Mouse (Mus musculus) heart, adult 2 months (tissue): ENCODE measurements around the gene Gm9733. TPM values are rescaled to one million over a fixed set of nuclear protein-coding genes. Genes with fewer than 3 reads are reported as not detected.

ENCODE experiments used
- DNase-seq, 2 experiments: peaks; one replicate each; pipeline ENCODE4 v3.0.0; 2021
- H3K27ac ChIP-seq: fragments of 200-600 bp; 2 replicates; pipeline ENCODE4 v1.8.1; 2022
- H3K27me3 ChIP-seq: fragments of 200-500 bp; 2 replicates; pipeline ENCODE4 v1.6.1; 2012; ENCODE audit warnings: mild to moderate bottlenecking, low read length, inconsistent platforms, mixed read lengths; ENCODE audit not compliant: control insufficient read depth, insufficient read depth
- H3K36me3 ChIP-seq: fragments of 200-500 bp; 2 replicates; pipeline ENCODE4 v1.6.1; 2012; ENCODE audit warnings: low read length, inconsistent platforms; ENCODE audit not compliant: control insufficient read depth, insufficient read depth
- H3K4me1 ChIP-seq: fragments of 200-500 bp; 2 replicates; pipeline ENCODE4 v1.6.1; 2011; ENCODE audit warnings: low read length; ENCODE audit not compliant: control insufficient read depth, insufficient read depth
- H3K4me3 ChIP-seq: fragments of 200-600 bp; 2 replicates; pipeline ENCODE4 v1.8.1; 2022
- H3K79me2 ChIP-seq: fragments of 200-500 bp; replicated peaks from 2 replicates; pipeline ENCODE4 v1.6.1; 2012; ENCODE audit warnings: mild to moderate bottlenecking, inconsistent platforms, low read length, moderate library complexity, mixed read lengths; ENCODE audit not compliant: control insufficient read depth, insufficient read depth
- H3K9ac ChIP-seq: fragments of 200-500 bp; 2 replicates; pipeline ENCODE4 v1.6.1; 2012; ENCODE audit warnings: low read depth, mild to moderate bottlenecking, control low read depth, inconsistent platforms, low read length, mixed read lengths
- CTCF ChIP-seq: fragments of 200-600 bp; IDR thresholded peaks from 2 replicates; pipeline ENCODE4 v1.8.1; 2022; ENCODE audit warnings: antibody characterized with exemption, mild to moderate bottlenecking, moderate library complexity
- EP300 ChIP-seq: fragments of 200-500 bp; IDR thresholded peaks from 2 replicates; pipeline ENCODE4 v1.6.1; 2011; ENCODE audit warnings: low read depth, low read length, control low read depth; ENCODE audit not compliant: insufficient read depth
- POLR2A ChIP-seq: fragments of 200-500 bp; IDR thresholded peaks from 2 replicates; pipeline ENCODE4 v1.6.1; 2011; ENCODE audit warnings: mild to moderate bottlenecking, low read depth, low read length, control low read depth; ENCODE audit not compliant: insufficient read depth
- WGBS: fragments of 180-500 bp; shearing (Covaris S2); methylation state at CpG from one replicate; pipeline ENCODE4 v1.1.7; 2018; 5-methylcytosine and 5-hydroxymethylcytosine counted together
- intact Hi-C: fragments of 180-260 bp; cut with DNase I; formaldehyde crosslinking; loops from one replicate; pipeline ENCODE4 v1.15.1; 2025
- polyA plus RNA-seq: library from polyadenylated mRNA; depleted of rRNA; stranded (reverse); fragments of >200 nt; gene quantifications from 2 replicates; pipeline ENCODE4 v1.2.3, GENCODE M21; 2012; rRNA removed
- total RNA-seq, 2 experiments: library from RNA; stranded (reverse); gene quantifications; 2 replicates each; pipeline ENCODE4 v1.2.3; 2021

Gene Gm9733
- total and polyA plus RNA-seq, 3 experiments: 0.20 TPM; not detected in 2

GRCm38 (mm10) chr3:15329549-15329948, 2.6 kb downstream of the Gm9733 start:
- no peak overlapping the region for H3K27ac ChIP-seq
- no peak for DNase-seq
- no peaks in the 10 kb centered on the region for H3K4me1 ChIP-seq
- no peaks in the 10 kb centered on the region for H3K79me2 ChIP-seq
- no peaks in the 10 kb centered on the region for H3K27me3 ChIP-seq
- intact Hi-C loops: loop anchor here (5.0 kb wide), 1 partner anchor 128 kb away; no protein-coding TSS in a partner anchor
- no peak for TF ChIP-seq CTCF
- TF ChIP-seq EP300: no peak
- no peak for TF ChIP-seq POLR2A
- no peak overlapping the region for H3K9ac ChIP-seq
- no peaks in the 10 kb centered on the region for H3K36me3 ChIP-seq
- no peak overlapping the region for H3K4me3 ChIP-seq

- Histone ChIP-seq H3K27me3 (no peaks in the 10 kb centered on the region), H3K9ac (no peak overlapping the region), H3K36me3 (no peaks in the 10 kb centered on the region), H3K4me1 (no peaks in the 10 kb centered on the region), H3K4me3 (no peak overlapping the region), H3K79me2 (no peaks in the 10 kb centered on the region), H3K27ac (no peak overlapping the region)
- intact Hi-C loops: no loop called here
- 80% methylated on average over 6 of the region's 6 CpGs for WGBS
- TF ChIP-seq CTCF (no peak), EP300 (no peak), POLR2A (no peak)
- DNase-seq: no peak
These were observed 47.4 kb downstream of the Gm9733 start for GRCm38 (mm10) chr3:15284424-15285328.

- no peak for DNase-seq
- Histone ChIP-seq H3K4me3 (no peak overlapping the region), H3K27me3 (no peaks in the 10 kb centered on the region), H3K4me1 (no peaks in the 10 kb centered on the region), H3K79me2 (no peaks in the 10 kb centered on the region), H3K36me3 (no peaks in the 10 kb centered on the region), H3K27ac (no peak overlapping the region), H3K9ac (no peak overlapping the region)
- TF ChIP-seq EP300 (no peak), CTCF (no peak), POLR2A (no peak)
- intact Hi-C loops: no loop called here
- WGBS: 51% methylated on average over 5 of the region's 5 CpGs
These were observed 56.1 kb downstream of the Gm9733 start for GRCm38 (mm10) chr3:15275899-15276526.

- no peak overlapping the region for H3K4me3 ChIP-seq
- no peaks in the 10 kb centered on the region for H3K27me3 ChIP-seq
- WGBS: 8% methylated on average over 3 of the region's 3 CpGs
- no peak for DNase-seq
- H3K36me3 ChIP-seq: no peaks in the 10 kb centered on the region
- no peaks in the 10 kb centered on the region for H3K4me1 ChIP-seq
- no peaks in the 10 kb centered on the region for H3K79me2 ChIP-seq
- H3K9ac ChIP-seq: no peak overlapping the region
- intact Hi-C loops: loop anchor here (5.0 kb wide), 1 partner anchor 778 kb away; no protein-coding TSS in a partner anchor
- TF ChIP-seq CTCF (peak; percentile 66), EP300 (no peak)
- H3K27ac ChIP-seq: no peak overlapping the region
These were observed 67.7 kb downstream of the Gm9733 start for GRCm38 (mm10) chr3:15264450-15264849.

GRCm38 (mm10) chr3:15255726-15256125, 76.4 kb downstream of the Gm9733 start:
- Histone ChIP-seq H3K4me3 (no peak overlapping the region), H3K36me3 (no peaks in the 10 kb centered on the region), H3K4me1 (no peaks in the 10 kb centered on the region), H3K9ac (no peak overlapping the region), H3K27me3 (no peaks in the 10 kb centered on the region), H3K27ac (no peak overlapping the region), H3K79me2 (no peaks in the 10 kb centered on the region)
- TF ChIP-seq POLR2A: no peak
- no peak for TF ChIP-seq EP300
- no peak for TF ChIP-seq CTCF
- 78% methylated on average over 6 of the region's 6 CpGs for WGBS
- no peak for DNase-seq
- intact Hi-C loops: no loop called here

Other genes starting within 250 kb of the Gm9733 start
- gene Sirpb1a, start 94.2 kb upstream of the Gm9733 start, total RNA-seq: not detected
- 0.20 TPM in 1 of 2 replicates, not detected in the other for gene Sirpb1a, start 94.2 kb upstream of the Gm9733 start, polyA plus RNA-seq
- not detected for gene Sirpb1b, start 242.8 kb upstream of the Gm9733 start, total RNA-seq
- gene Sirpb1b, start 242.8 kb upstream of the Gm9733 start, polyA plus RNA-seq: not detected in 2 replicates